Mouse (Mus musculus) CD4-positive naive resting alpha-beta T cell, adult 57 days (primary cell): ENCODE data around the gene Clns1a. TPM values are rescaled to one million over a fixed set of nuclear protein-coding genes. Genes with fewer than 3 reads are reported as not detected.

Experiments
- total RNA-seq: library from RNA; stranded (reverse); gene quantifications from one replicate; pipeline ENCODE4 v1.2.4, GENCODE M21; 2023

The Clns1a gene
- total RNA-seq: 50.1 TPM

DNA sequence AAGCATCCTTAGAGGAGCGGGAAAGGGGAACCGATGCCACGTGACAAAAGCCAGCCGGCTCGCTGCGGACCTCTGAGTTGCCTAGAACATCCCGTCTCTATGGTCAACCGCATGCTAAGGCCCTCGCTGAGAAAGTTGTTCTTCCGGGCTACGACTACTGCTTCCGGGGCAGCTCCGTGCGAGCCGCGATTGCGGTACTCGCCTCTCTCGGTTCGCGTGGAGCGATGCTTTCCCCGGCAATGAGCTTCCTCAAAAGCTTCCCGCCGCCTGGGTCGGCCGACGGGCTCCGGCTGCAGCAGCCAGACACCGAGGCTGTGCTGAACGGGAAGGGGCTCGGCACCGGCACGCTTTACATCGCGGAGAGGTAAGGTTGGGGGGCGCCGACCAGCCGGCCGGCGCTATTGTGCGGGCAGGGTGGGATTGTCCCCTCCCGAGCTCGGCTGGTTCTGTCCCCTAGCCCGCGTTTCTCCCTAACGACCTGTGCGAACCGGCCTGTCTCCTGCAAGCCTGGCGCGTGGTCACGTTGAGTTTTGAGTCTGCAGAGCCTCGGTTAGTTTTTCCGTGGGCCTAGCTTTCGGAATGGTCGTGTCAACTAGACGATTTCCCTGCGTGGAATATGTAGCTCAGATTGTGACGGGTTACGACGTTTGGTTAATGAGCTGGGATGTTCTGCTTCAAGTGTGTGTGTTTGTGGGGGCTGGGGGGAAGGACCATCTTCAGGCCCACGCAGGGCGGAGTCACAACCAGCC lies at the start of gene Clns1a:
Gene Clns1a, plus strand, starts transcription at position 129 of the 749 bp plus-strand sequence.

DNA sequence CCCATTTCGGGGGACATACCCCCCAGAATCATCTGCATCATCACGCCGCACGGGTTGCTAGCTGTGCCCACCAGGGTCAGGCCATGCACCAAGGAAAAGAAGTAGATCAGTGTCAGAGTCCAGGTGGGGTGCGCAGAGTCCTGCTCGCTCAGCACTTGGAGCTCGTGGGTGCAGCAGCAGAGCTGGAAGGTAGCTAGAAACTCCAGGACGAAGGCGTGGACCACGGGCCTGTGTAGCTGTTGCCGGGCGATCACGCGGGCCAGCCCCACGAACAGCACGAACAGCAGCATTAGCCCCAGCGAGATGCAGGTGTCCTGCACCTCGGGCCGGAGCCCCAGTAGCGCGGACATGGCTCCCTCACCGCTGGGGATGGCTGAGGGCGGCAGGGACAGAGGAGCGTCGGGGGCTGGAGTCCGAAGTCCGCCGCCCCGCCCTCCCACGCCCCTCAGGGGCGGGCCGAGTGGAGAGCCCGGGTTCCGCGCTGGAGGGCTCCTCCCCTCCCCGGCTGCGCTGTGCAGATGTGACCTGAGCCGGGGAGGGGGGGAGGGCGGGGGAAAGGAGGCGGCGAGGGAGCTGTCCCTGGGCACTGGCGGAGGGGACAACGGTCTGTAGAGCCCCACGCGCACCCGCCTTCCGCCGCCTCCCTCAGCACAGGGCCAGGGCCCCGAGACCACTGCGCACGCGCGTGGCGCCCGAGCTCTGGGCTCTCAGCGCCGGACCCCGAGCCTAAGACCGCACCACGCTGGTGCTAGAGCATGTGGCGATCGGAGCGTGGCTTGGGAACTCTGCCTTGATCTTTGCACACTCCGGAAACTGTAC lies 41.4 kb downstream of the Clns1a start, which contains the start of gene Aqp11:
Gene Aqp11, minus strand, starts transcription at position 652 of the 819 bp plus-strand sequence.

Other genes starting within 250 kb of the Clns1a start
- 0.35 TPM for gene Kctd14, start 245.3 kb upstream of the Clns1a start, total RNA-seq
- gene Ints4, start 215.7 kb upstream of the Clns1a start, total RNA-seq: 45.2 TPM
- 16.0 TPM for gene Aamdc, start 117.1 kb upstream of the Clns1a start, total RNA-seq
- gene Rsf1, start 116.7 kb upstream of the Clns1a start, total RNA-seq: 79.3 TPM
- 1.2 TPM for gene Aqp11, start 41.7 kb downstream of the Clns1a start, total RNA-seq
- gene Pak1, start 91.9 kb downstream of the Clns1a start, total RNA-seq: 10.4 TPM
- gene Gdpd4, start 223.3 kb downstream of the Clns1a start, total RNA-seq: not detected